Mouse (Mus musculus): ENCODE measurements around the gene Stat1.

DNA sequence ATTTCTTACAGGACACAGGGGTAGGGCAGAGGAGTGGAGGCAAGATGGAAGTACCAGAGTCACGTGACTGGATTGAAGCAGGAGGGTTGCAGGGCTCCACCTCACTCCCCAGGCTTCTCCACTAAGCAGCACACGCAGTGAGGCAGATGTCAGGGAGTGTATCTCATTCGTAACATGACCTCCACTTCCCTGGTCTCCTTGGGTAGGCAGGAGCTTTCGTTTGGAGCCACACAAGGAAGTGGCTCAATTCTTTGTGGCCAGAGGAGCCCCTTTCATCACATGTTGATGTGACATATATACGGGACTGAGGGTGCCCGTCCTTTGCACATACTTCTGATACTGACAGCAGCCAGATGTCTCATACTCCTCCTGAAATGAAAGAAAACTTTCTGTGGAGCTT, 10.6 kb downstream of the Stat1 start:
- TF ChIP-seq CTCF (conservative IDR thresholded peaks at IDR 0.05; ENCODE audit: low read length) (no peak), POU5F1 (IDR thresholded peaks at IDR 0.05; ENCODE audit: borderline replicate concordance, low read length) (no peak), NANOG (IDR thresholded peaks at IDR 0.05; ENCODE audit: borderline replicate concordance, low read length) (no peak)
